Mouse (Mus musculus) lung, postnatal 4 days (tissue): ENCODE results near the gene Fam161b.

Source experiments
- DNase-seq, 2 experiments: peaks; one replicate each; pipeline ENCODE4 v3.0.0; 2021

Gene Fam161b

GRCm38 (mm10) chr12:84361555-84362489 lies at the start of gene Fam161b, which contains the start of gene Coq6:
Gene Fam161b (minus strand): TSS chr12:84361833.
Gene Coq6 (plus strand): TSS chr12:84361657.
- DNase-seq, result peak; percentile 93 to 95

GRCm38 (mm10) chr12:84408819-84409507 lies 47.3 kb upstream of the Fam161b start, which contains the start of the genes Entpd5 and Bbof1:
Gene Entpd5 (minus strand): TSS chr12:84409029.
Gene Bbof1 (plus strand): TSS chr12:84409071.
- DNase-seq, result peak; percentile 92

GRCm38 (mm10) chr12:84407874-84408818 lies 46.5 kb upstream of the Fam161b start:
- peak in 1 of 2 experiments; percentile 25 for DNase-seq

GRCm38 (mm10) chr12:84407259-84407658 lies 45.6 kb upstream of the Fam161b start:
- no peak for DNase-seq

GRCm38 (mm10) chr12:84404541-84404940 lies 42.9 kb upstream of the Fam161b start:
- no peak for DNase-seq

GRCm38 (mm10) chr12:84402923-84403322 lies 41.3 kb upstream of the Fam161b start:
- DNase-seq, result no peak

GRCm38 (mm10) chr12:84400653-84401052 lies 39.0 kb upstream of the Fam161b start:
- DNase-seq, result no peak

- no peak for DNase-seq
These were observed 38.4 kb upstream of the Fam161b start for GRCm38 (mm10) chr12:84400068-84400467.

GRCm38 (mm10) chr12:84399663-84400062 lies 38.0 kb upstream of the Fam161b start:
- no peak for DNase-seq

- no peak for DNase-seq
These were observed 37.5 kb upstream of the Fam161b start for GRCm38 (mm10) chr12:84399135-84399534.

GRCm38 (mm10) chr12:84398629-84399028 lies 37.0 kb upstream of the Fam161b start:
- no peak for DNase-seq

GRCm38 (mm10) chr12:84397685-84398084 lies 36.1 kb upstream of the Fam161b start:
- DNase-seq, result no peak

GRCm38 (mm10) chr12:84396947-84397679 lies 35.5 kb upstream of the Fam161b start:
- no peak for DNase-seq

- DNase-seq, result no peak
These were observed 32.2 kb upstream of the Fam161b start for GRCm38 (mm10) chr12:84393847-84394246.

GRCm38 (mm10) chr12:84392681-84393080 lies 31.0 kb upstream of the Fam161b start:
- no peak for DNase-seq

- no peak for DNase-seq
These were observed 28.7 kb upstream of the Fam161b start for GRCm38 (mm10) chr12:84390336-84390735.

GRCm38 (mm10) chr12:84388774-84389400 lies 27.3 kb upstream of the Fam161b start:
- no peak for DNase-seq

GRCm38 (mm10) chr12:84388097-84388496 lies 26.5 kb upstream of the Fam161b start:
- no peak for DNase-seq

GRCm38 (mm10) chr12:84385408-84385807 lies 23.8 kb upstream of the Fam161b start:
- no peak for DNase-seq

- peak; percentile 54 to 73 for DNase-seq
These were observed 23.0 kb upstream of the Fam161b start for GRCm38 (mm10) chr12:84384644-84385081.

- DNase-seq, result no peak
These were observed 20.7 kb upstream of the Fam161b start for GRCm38 (mm10) chr12:84382369-84382768.
